Mouse (Mus musculus): Measurements from ENCODE around the gene Otud7b. TPM values are rescaled to one million over a fixed set of nuclear protein-coding genes. Genes with fewer than 3 reads are reported as not detected.

Gene Otud7b
- total and polyA plus RNA-seq, 2 experiments: 5.9 to 8.9 TPM

DNA sequence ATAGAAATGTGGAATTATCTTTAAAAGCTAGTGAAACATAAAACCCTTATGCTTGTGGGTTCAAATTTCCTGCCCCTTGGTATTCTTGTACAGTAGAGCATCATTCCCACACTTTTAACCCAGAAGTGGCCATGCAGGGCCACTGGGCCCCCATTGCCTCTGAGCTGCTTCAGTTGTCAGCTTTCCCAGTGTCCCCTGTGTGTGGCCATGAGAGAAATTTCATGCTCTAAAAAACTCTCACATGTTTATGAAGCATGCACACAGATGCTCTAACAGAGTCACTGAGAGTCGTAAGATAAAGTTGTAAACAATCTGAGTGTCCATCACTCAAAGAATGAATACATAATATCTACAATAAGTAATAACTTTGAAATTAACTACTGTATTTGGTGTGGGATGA, 44.2 kb upstream of the Otud7b start:
- TF ChIP-seq POLR2A (IDR thresholded peaks at IDR 0.05; ENCODE audit: extremely low read depth, insufficient read depth, low read length): no peak
- no peak for TF ChIP-seq CTCF (IDR thresholded peaks at IDR 0.05; ENCODE audit: low read depth, low read length)
- H3K36me3 ChIP-seq (ENCODE audit: control insufficient read depth, insufficient read depth, low read length): no peaks in the 10 kb centered on the region
- H3K27me3 ChIP-seq (ENCODE audit: control insufficient read depth, insufficient read depth, low read length): no peaks in the 10 kb centered on the region
- no peak overlapping the region for H3K4me3 ChIP-seq (ENCODE audit: insufficient read depth, low read depth, low read length)
- no peaks in the 10 kb centered on the region for H3K79me2 ChIP-seq (ENCODE audit: control insufficient read depth, insufficient read depth, low read length)
- H3K4me1 ChIP-seq (ENCODE audit: control insufficient read depth, insufficient read depth, low read length): peaks cover 3% of the 10 kb centered on the region; the same call in 1 of the 2 replicates
- 93% methylated on average over 1 of the region's 1 CpGs for WGBS
- no peak for DNase-seq (ENCODE audit: extremely low read depth, low read depth, low spot score)
- no peak overlapping the region for H3K9ac ChIP-seq (ENCODE audit: low read depth, low read length)
- no peak overlapping the region for H3K27ac ChIP-seq (replicated peaks; ENCODE audit: insufficient read depth, low read depth, low read length)

DNA sequence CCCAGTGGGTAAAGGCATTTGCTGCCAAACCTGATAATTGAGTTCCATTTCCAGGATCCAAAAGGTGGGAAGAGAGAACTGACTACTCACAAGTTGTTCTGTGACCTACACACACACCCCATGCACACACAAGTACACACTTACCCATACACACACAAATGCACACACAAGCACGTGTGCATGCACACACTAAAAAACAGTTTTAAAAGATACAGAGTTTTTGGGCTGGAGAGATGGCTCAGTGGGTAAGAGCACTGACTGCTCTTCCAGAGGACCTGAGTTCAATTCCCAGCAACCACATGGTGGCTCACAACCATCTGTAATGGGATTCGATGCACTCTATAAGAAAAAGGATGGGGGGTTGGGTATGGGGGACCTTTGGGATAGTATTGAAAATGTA, 41.0 kb upstream of the Otud7b start:
- Histone ChIP-seq H3K36me3 (ENCODE audit: control insufficient read depth, insufficient read depth, low read length) (no peaks in the 10 kb centered on the region), H3K4me1 (ENCODE audit: control insufficient read depth, insufficient read depth, low read length) (no peaks in the 10 kb centered on the region; the same call in 1 of the 2 replicates), H3K27me3 (ENCODE audit: control insufficient read depth, insufficient read depth, low read length) (no peaks in the 10 kb centered on the region), H3K9ac (ENCODE audit: low read depth, low read length) (no peak overlapping the region), H3K27ac (replicated peaks; ENCODE audit: insufficient read depth, low read depth, low read length) (no peak overlapping the region), H3K79me2 (ENCODE audit: control insufficient read depth, insufficient read depth, low read length) (no peaks in the 10 kb centered on the region), H3K4me3 (ENCODE audit: insufficient read depth, low read depth, low read length) (no peak overlapping the region)
- no peak for TF ChIP-seq POLR2A (IDR thresholded peaks at IDR 0.05; ENCODE audit: extremely low read depth, insufficient read depth, low read length)
- TF ChIP-seq CTCF (IDR thresholded peaks at IDR 0.05; ENCODE audit: low read depth, low read length): no peak
- DNase-seq (ENCODE audit: extremely low read depth, low read depth, low spot score): no peak
- 82% methylated on average over 2 of the region's 2 CpGs for WGBS

DNA sequence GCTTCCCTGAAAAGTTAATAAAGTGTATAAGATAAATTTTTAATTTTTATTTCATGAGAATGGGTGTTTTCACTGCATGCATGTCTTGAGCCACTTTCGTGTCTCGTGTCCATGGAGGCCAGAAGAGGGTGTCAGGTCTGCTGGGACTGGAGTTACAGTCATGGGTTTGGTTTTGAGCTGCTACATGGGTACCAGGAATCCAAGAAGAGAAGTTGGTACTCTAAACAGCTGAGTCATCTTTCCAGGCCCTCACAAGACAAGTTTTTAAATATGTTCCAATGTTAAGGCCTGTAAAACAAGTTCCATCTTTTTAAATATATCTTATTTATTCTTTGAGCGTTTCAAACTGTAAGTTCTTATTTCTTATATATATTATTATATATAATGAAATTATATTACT, 40.1 kb upstream of the Otud7b start:
- H3K27ac ChIP-seq (replicated peaks; ENCODE audit: insufficient read depth, low read depth, low read length): no peak overlapping the region

DNA sequence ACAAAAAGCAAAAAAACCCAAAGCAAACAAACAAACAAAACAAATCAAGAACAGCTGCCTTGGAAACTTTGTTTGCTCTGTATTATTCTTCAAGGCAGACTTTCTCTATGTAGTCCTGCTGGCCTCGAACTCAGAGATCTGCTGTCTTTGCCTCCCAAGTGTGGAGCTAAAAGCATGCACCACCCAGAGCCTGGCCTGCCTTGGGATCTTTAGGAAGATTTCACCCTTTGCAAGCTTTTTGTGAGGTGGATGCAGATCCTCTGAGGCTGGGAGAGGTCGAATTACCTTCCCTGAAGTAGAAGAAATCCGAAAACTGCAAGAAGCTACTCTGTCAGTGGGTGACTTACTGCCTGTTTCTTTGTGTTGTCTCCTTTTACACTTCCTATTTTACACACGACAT, 39.2 kb upstream of the Otud7b start:
- no peaks in the 10 kb centered on the region; the same call in 1 of the 2 replicates for H3K4me1 ChIP-seq (ENCODE audit: control insufficient read depth, insufficient read depth, low read length)
- H3K79me2 ChIP-seq (ENCODE audit: control insufficient read depth, insufficient read depth, low read length): no peaks in the 10 kb centered on the region
- WGBS: 48% methylated on average over 4 of the region's 4 CpGs
- H3K27me3 ChIP-seq (ENCODE audit: control insufficient read depth, insufficient read depth, low read length): no peaks in the 10 kb centered on the region
- no peaks in the 10 kb centered on the region for H3K36me3 ChIP-seq (ENCODE audit: control insufficient read depth, insufficient read depth, low read length)
- no peak for TF ChIP-seq CTCF (IDR thresholded peaks at IDR 0.05; ENCODE audit: low read depth, low read length)
- TF ChIP-seq POLR2A (IDR thresholded peaks at IDR 0.05; ENCODE audit: extremely low read depth, insufficient read depth, low read length): no peak
- no peak for DNase-seq (ENCODE audit: extremely low read depth, low read depth, low spot score)
- no peak overlapping the region for H3K4me3 ChIP-seq (ENCODE audit: insufficient read depth, low read depth, low read length)
- no peak overlapping the region for H3K9ac ChIP-seq (ENCODE audit: low read depth, low read length)
- H3K27ac ChIP-seq (replicated peaks; ENCODE audit: insufficient read depth, low read depth, low read length): no peak overlapping the region; the same call in 1 of the 2 replicates

More for the DNA sequence above, 40.1 kb upstream of the Otud7b start:
- no peak for DNase-seq (ENCODE audit: extremely low read depth, low read depth, low spot score)
- no peak for TF ChIP-seq CTCF (IDR thresholded peaks at IDR 0.05; ENCODE audit: low read depth, low read length)
- TF ChIP-seq POLR2A (IDR thresholded peaks at IDR 0.05; ENCODE audit: extremely low read depth, insufficient read depth, low read length): no peak
- H3K27me3 ChIP-seq (ENCODE audit: control insufficient read depth, insufficient read depth, low read length): no peaks in the 10 kb centered on the region
- no peak overlapping the region for H3K4me3 ChIP-seq (ENCODE audit: insufficient read depth, low read depth, low read length)
- H3K9ac ChIP-seq (ENCODE audit: low read depth, low read length): no peak overlapping the region
- no peaks in the 10 kb centered on the region; the same call in 1 of the 2 replicates for H3K4me1 ChIP-seq (ENCODE audit: control insufficient read depth, insufficient read depth, low read length)
- 96% methylated on average over 3 of the region's 3 CpGs for WGBS
- no peaks in the 10 kb centered on the region for H3K79me2 ChIP-seq (ENCODE audit: control insufficient read depth, insufficient read depth, low read length)
- H3K36me3 ChIP-seq (ENCODE audit: control insufficient read depth, insufficient read depth, low read length): no peaks in the 10 kb centered on the region

DNA sequence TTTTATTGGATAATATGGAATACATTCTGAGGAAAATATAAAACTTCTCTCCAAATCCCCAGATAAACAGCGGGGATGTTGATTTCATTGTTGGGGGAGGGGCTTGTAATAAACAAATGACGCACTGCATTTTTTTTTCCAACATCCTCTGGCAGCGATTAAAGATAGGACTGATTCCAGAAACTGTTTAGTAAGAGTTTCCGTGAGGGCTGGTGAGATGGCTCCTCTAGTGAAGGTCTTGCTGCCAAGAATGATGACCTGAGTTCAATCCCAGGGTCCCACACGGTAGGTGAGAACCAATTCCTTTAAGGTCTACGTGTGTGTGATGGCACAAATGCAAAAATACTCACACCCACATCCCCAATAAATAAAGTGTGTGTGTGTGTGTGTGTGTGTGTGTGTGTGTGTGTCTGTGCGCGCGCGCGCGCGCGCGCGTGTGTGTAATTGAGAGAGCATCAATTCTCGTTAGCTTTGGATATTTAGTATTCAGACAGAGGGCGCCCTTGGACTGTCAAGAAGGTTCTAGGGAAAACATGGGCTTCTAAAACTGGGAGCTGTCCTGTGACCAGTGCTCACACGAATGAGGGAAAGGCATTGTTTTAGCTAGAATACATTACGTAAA, 38.5 kb upstream of the Otud7b start:
- TF ChIP-seq CTCF (IDR thresholded peaks at IDR 0.05; ENCODE audit: low read depth, low read length) (peak; percentile 18; the same call in 1 of the 2 replicates), POLR2A (IDR thresholded peaks at IDR 0.05; ENCODE audit: extremely low read depth, insufficient read depth, low read length) (no peak)
- Histone ChIP-seq H3K9ac (ENCODE audit: low read depth, low read length) (no peak overlapping the region), H3K27me3 (ENCODE audit: control insufficient read depth, insufficient read depth, low read length) (no peaks in the 10 kb centered on the region), H3K79me2 (ENCODE audit: control insufficient read depth, insufficient read depth, low read length) (no peaks in the 10 kb centered on the region), H3K27ac (replicated peaks; ENCODE audit: insufficient read depth, low read depth, low read length) (no peak overlapping the region), H3K36me3 (ENCODE audit: control insufficient read depth, insufficient read depth, low read length) (no peaks in the 10 kb centered on the region), H3K4me3 (ENCODE audit: insufficient read depth, low read depth, low read length) (no peak overlapping the region), H3K4me1 (ENCODE audit: control insufficient read depth, insufficient read depth, low read length) (no peaks in the 10 kb centered on the region; the same call in 1 of the 2 replicates)
- WGBS: 20% methylated on average over 20 of the region's 20 CpGs
- DNase-seq (ENCODE audit: extremely low read depth, low read depth, low spot score): peak; percentile 54

DNA sequence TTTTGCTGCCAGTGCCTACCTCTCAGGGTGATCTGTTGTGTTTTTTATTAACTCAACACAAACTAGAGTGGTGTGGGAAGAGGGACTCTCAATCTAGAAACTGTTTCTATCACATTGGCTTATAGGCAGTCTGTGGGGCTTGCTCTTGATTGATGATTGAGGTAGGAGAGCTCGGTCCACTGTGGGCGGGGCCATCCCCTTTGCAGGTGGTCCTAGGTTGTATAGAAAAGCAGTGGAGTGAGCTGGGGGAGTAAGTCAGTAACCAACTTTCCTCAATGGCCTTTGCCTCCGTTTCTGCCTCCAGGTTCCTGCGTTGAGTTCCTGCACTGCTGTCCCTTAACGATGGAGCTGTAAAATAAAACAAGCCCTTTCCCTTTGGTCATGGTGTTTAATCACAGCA, 37.6 kb upstream of the Otud7b start:
- Histone ChIP-seq H3K79me2 (ENCODE audit: control insufficient read depth, insufficient read depth, low read length) (no peaks in the 10 kb centered on the region), H3K4me3 (ENCODE audit: insufficient read depth, low read depth, low read length) (no peak overlapping the region), H3K27me3 (ENCODE audit: control insufficient read depth, insufficient read depth, low read length) (no peaks in the 10 kb centered on the region), H3K27ac (replicated peaks; ENCODE audit: insufficient read depth, low read depth, low read length) (no peak overlapping the region), H3K4me1 (ENCODE audit: control insufficient read depth, insufficient read depth, low read length) (no peaks in the 10 kb centered on the region; the same call in 1 of the 2 replicates), H3K9ac (ENCODE audit: low read depth, low read length) (no peak overlapping the region), H3K36me3 (ENCODE audit: control insufficient read depth, insufficient read depth, low read length) (no peaks in the 10 kb centered on the region)
- TF ChIP-seq CTCF (IDR thresholded peaks at IDR 0.05; ENCODE audit: low read depth, low read length) (no peak), POLR2A (IDR thresholded peaks at IDR 0.05; ENCODE audit: extremely low read depth, insufficient read depth, low read length) (no peak)
- 88% methylated on average over 5 of the region's 5 CpGs for WGBS
- no peak for DNase-seq (ENCODE audit: extremely low read depth, low read depth, low spot score)
